Mouse (Mus musculus): ENCODE measurements around the gene Vps45. TPM values are rescaled to one million over a fixed set of nuclear protein-coding genes. Genes with fewer than 3 reads are reported as not detected.

Vps45 gene
- total and polyA plus RNA-seq, 3 experiments = 20.6 to 92.0 (median 28.9) TPM

DNA sequence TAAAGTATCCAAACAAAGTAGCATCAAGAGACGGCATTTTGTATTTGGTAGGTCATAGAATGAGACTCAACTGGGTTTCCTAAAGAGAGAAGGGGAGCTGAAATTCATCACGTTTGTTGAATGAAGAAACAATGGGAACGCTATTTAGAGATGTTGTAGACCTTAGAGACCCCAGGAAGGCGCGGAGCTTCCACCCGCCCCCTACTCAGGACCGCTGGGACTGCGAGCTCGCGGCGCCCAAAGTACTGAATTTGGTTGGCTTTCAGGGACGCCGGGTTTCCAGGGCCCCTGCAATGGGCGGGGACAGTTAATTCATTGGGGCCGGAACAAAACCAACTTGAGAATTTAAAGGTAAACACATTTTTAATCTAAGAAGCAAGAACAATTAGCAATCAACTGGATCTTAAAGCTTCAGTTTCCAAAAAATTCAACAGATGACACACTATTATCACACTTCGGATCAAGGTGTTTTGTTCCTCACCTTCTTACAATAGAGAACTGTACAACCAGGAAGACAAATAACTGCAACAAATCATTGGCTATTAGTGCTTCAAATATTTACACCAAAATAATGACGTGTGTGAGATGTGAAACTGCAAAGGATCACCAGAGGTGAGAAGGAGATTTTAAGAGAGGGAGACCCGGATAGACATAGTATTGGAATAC lies at the start of gene Vps45 (continued):
- TF ChIP-seq CTCF (IDR thresholded peaks at IDR 0.05 in 2 of 3, conservative IDR thresholded peaks at IDR 0.05 in 1 of 3; ENCODE audit: control insufficient read depth in 1 of 3, insufficient read depth in 1 of 3, low read depth in 2 of 3, low read length in 3 of 3, poor library complexity in 1 of 3, severe bottlenecking in 1 of 3) (no peak), KAT2A (conservative IDR thresholded peaks at IDR 0.05; ENCODE audit: low read depth, low read length) (peak; percentile 10; the same call in 1 of the 2 replicates), ETS1 (IDR thresholded peaks at IDR 0.05; ENCODE audit: low read depth, low read length) (peak; percentile 17; the same call in 1 of the 2 replicates), RAD21 (IDR thresholded peaks at IDR 0.05; ENCODE audit: low read depth, low read length) (no peak; the same call in 1 of the 2 replicates)

DNA sequence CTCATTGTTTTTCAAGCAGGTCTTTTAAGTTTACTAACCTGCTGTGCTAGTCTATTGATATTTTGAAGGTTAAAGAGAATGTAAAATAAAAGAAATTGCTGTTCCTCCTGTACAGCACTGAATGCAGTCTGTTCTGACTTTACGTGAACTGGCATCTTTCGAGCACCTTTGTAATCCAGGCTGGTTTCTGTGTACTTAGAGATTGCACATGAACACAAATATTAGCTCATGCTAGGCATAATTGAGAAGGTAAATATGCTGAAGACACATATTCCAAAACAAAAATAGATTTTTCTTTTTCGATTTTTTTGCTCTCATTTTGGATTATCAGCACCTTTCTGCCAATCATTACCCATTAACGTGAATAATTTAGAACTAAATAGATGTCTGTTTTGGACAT lies 47.9 kb upstream of the Vps45 start:
- Histone ChIP-seq H3K27me3 (ENCODE audit: control insufficient read depth in 1 of 2, insufficient read depth in 2 of 2, low read length in 2 of 2) (no peaks in the 10 kb centered on the region), H3K27ac (ENCODE audit: control insufficient read depth, low read depth, low read length) (no peak overlapping the region), H3K36me3 (ENCODE audit: control insufficient read depth in 1 of 2, insufficient read depth in 2 of 2, low read length in 2 of 2) (peaks cover 0 to 39% of the 10 kb centered on the region in 2 experiments; a peak in 2 of 4 replicates), H3K4me3 (ENCODE audit: control insufficient read depth in 1 of 2, insufficient read depth in 1 of 2, low read depth in 2 of 2, low read length in 2 of 2) (peak overlapping the region in 1 of 2 experiments; percentile 93; a peak in 1 of 4 replicates), H3K4me1 (ENCODE audit: control insufficient read depth in 1 of 2, insufficient read depth in 2 of 2, low read length in 2 of 2) (peaks cover 21 to 28% of the 10 kb centered on the region in 2 experiments), H3K9ac (ENCODE audit: control insufficient read depth, low read depth, low read length, poor library complexity, severe bottlenecking) (no peak overlapping the region), H3K9me3 (replicated peaks; ENCODE audit: insufficient read depth, low read length) (no peaks in the 10 kb centered on the region), H3K79me2 (ENCODE audit: control insufficient read depth, insufficient read depth, low read length, poor library complexity) (peaks cover 14% of the 10 kb centered on the region)
- TF ChIP-seq TCF12 (IDR thresholded peaks at IDR 0.05; ENCODE audit: low read depth, low read length) (no peak), MAFK (IDR thresholded peaks at IDR 0.05; ENCODE audit: borderline replicate concordance, low read depth, low read length) (0 out of 2 replicates have a peak, but pooled peaks have one; percentile 20)
- no peak for DNase-seq (ENCODE audit: low read depth, low spot score)

GRCm38 (mm10) chr3:96105232-96105747 lies 47.0 kb upstream of the Vps45 start:
- peaks cover 14% of the 10 kb centered on the region for H3K79me2 ChIP-seq (ENCODE audit: control insufficient read depth, insufficient read depth, low read length, poor library complexity)
- peak overlapping the region; percentile 93 for H3K9ac ChIP-seq (ENCODE audit: control insufficient read depth, low read depth, low read length, poor library complexity, severe bottlenecking)
- no peaks in the 10 kb centered on the region for H3K9me3 ChIP-seq (replicated peaks; ENCODE audit: insufficient read depth, low read length)
- H3K4me3 ChIP-seq (ENCODE audit: control insufficient read depth in 1 of 2, insufficient read depth in 1 of 2, low read depth in 2 of 2, low read length in 2 of 2) = peak overlapping the region; percentile 90 to 93
- peak; percentile 90 for DNase-seq (ENCODE audit: low read depth, low spot score)
- H3K27me3 ChIP-seq (ENCODE audit: control insufficient read depth in 1 of 2, insufficient read depth in 2 of 2, low read length in 2 of 2) = no peaks in the 10 kb centered on the region
- H3K27ac ChIP-seq (ENCODE audit: control insufficient read depth, low read depth, low read length) = peak overlapping the region; percentile 75
- peaks cover 16 to 22% of the 10 kb centered on the region in 2 experiments; a peak in 3 of 4 replicates for H3K4me1 ChIP-seq (ENCODE audit: control insufficient read depth in 1 of 2, insufficient read depth in 2 of 2, low read length in 2 of 2)
- peaks cover 0 to 31% of the 10 kb centered on the region in 2 experiments; a peak in 2 of 4 replicates for H3K36me3 ChIP-seq (ENCODE audit: control insufficient read depth in 1 of 2, insufficient read depth in 2 of 2, low read length in 2 of 2)
- TF ChIP-seq POLR2AphosphoS2 (IDR thresholded peaks at IDR 0.05; ENCODE audit: low read length) (peak; percentile 43), ZNF384 (IDR thresholded peaks at IDR 0.05; ENCODE audit: low read depth, low read length) (peak; percentile 97), NRF1 (IDR thresholded peaks at IDR 0.05; ENCODE audit: insufficient read depth, low read depth, low read length, poor library complexity, severe bottlenecking) (no peak), RCOR1 (IDR thresholded peaks at IDR 0.05; ENCODE audit: low read depth, low read length) (peak; percentile 82), CTCF (IDR thresholded peaks at IDR 0.05 in 2 of 3, conservative IDR thresholded peaks at IDR 0.05 in 1 of 3; ENCODE audit: control insufficient read depth in 1 of 3, insufficient read depth in 1 of 3, low read depth in 2 of 3, low read length in 3 of 3, poor library complexity in 1 of 3, severe bottlenecking in 1 of 3) (no peak), UBTF (IDR thresholded peaks at IDR 0.05; ENCODE audit: borderline replicate concordance, insufficient read depth, low read depth, low read length) (no peak), E2F4 (IDR thresholded peaks at IDR 0.05; ENCODE audit: borderline replicate concordance, low read depth, low read length) (no peak), TBP (IDR thresholded peaks at IDR 0.05; ENCODE audit: low read depth, low read length) (peak; percentile 86), GABPA (IDR thresholded peaks at IDR 0.05; ENCODE audit: low read depth, low read length) (no peak), MAFK (IDR thresholded peaks at IDR 0.05; ENCODE audit: borderline replicate concordance, low read depth, low read length) (no peak), MAX (IDR thresholded peaks at IDR 0.05; ENCODE audit: low read length) (peak; percentile 87), POLR2AphosphoS5 (IDR thresholded peaks at IDR 0.05; ENCODE audit: borderline replicate concordance, low read depth, low read length) (no peak), ZKSCAN1 (IDR thresholded peaks at IDR 0.05; ENCODE audit: low read depth, low read length) (no peak), TAL1 (IDR thresholded peaks at IDR 0.05; ENCODE audit: low read length) (no peak), ETS1 (IDR thresholded peaks at IDR 0.05; ENCODE audit: low read depth, low read length) (peak; percentile 88), TCF12 (IDR thresholded peaks at IDR 0.05; ENCODE audit: low read depth, low read length) (peak; percentile 56; the same call in 1 of the 2 replicates), MAZ (IDR thresholded peaks at IDR 0.05; ENCODE audit: low read depth, low read length) (peak; percentile 40; the same call in 1 of the 2 replicates), ZMIZ1 (IDR thresholded peaks at IDR 0.05; ENCODE audit: low read depth, low read length) (0 out of 2 replicates have a peak, but pooled peaks have one; percentile 36), HCFC1 (IDR thresholded peaks at IDR 0.05; ENCODE audit: low read depth, low read length) (peak; percentile 67; the same call in 1 of the 2 replicates), USF2 (IDR thresholded peaks at IDR 0.05; ENCODE audit: borderline replicate concordance in 1 of 2, insufficient read depth in 1 of 2, low read depth in 1 of 2, low read length in 2 of 2) (no peak), JUND (IDR thresholded peaks at IDR 0.05; ENCODE audit: low read depth, low read length) (no peak), ZC3H11A (IDR thresholded peaks at IDR 0.05; ENCODE audit: low read depth, low read length) (no peak), NELFE (IDR thresholded peaks at IDR 0.05; ENCODE audit: low read depth, low read length) (peak; percentile 51)
